Mouse (Mus musculus) right cerebral cortex, adult 2 months (tissue): ENCODE measurements around the gene Foxj3.
"Not testable (repeated sequence)": the region's sequence is repeated elsewhere in the genome, so short reads cannot be mapped to it uniquely, and the experiment has no call there.

ENCODE experiments used
- DNase-seq, 2 experiments: peaks; one replicate each; pipeline ENCODE4 v3.0.0; 2021 to 2022; ENCODE audit warnings: low spot score in 2 of 2

Gene Foxj3

GRCm38 (mm10) chr4:119572682-119573081 lies 35.9 kb downstream of the Foxj3 start:
- DNase-seq = no peak

- no peak for DNase-seq
Measured at GRCm38 (mm10) chr4:119574504-119574903, 37.7 kb downstream of the Foxj3 start.

GRCm38 (mm10) chr4:119575459-119575858 lies 38.7 kb downstream of the Foxj3 start:
- DNase-seq = no peak

- DNase-seq = no peak
Measured at GRCm38 (mm10) chr4:119588037-119588436, 51.2 kb downstream of the Foxj3 start.

GRCm38 (mm10) chr4:119589423-119589822 lies 52.6 kb downstream of the Foxj3 start:
- no peak for DNase-seq

- DNase-seq = no peak
Measured at GRCm38 (mm10) chr4:119590027-119590426, 53.2 kb downstream of the Foxj3 start.

GRCm38 (mm10) chr4:119592479-119592878 lies 55.7 kb downstream of the Foxj3 start:
- no peak for DNase-seq

- no peak for DNase-seq
Measured at GRCm38 (mm10) chr4:119594331-119594730, 57.5 kb downstream of the Foxj3 start.

- no peak for DNase-seq
Measured at GRCm38 (mm10) chr4:119599605-119600004, 62.8 kb downstream of the Foxj3 start.

GRCm38 (mm10) chr4:119609488-119609887 lies 72.7 kb downstream of the Foxj3 start:
- DNase-seq = no peak

GRCm38 (mm10) chr4:119614078-119614477 lies 77.3 kb downstream of the Foxj3 start:
- no peak for DNase-seq

- DNase-seq = no peak
Measured at GRCm38 (mm10) chr4:119614724-119615123, 77.9 kb downstream of the Foxj3 start.

- DNase-seq = no peak
Measured at GRCm38 (mm10) chr4:119626081-119626645, 89.4 kb downstream of the Foxj3 start.

- DNase-seq = no peak
Measured at GRCm38 (mm10) chr4:119626876-119627275, 90.1 kb downstream of the Foxj3 start.

- DNase-seq = no peak
Measured at GRCm38 (mm10) chr4:119627317-119627716, 90.5 kb downstream of the Foxj3 start.

- not testable (repeated sequence) for DNase-seq
Measured at GRCm38 (mm10) chr4:119628363-119628762, 91.6 kb downstream of the Foxj3 start.

GRCm38 (mm10) chr4:119631115-119631919 lies 94.5 kb downstream of the Foxj3 start:
- peak; percentile 52 to 63 for DNase-seq

- DNase-seq = no peak
Measured at GRCm38 (mm10) chr4:119632721-119633120, 95.9 kb downstream of the Foxj3 start.

- DNase-seq = no peak
Measured at GRCm38 (mm10) chr4:119633342-119633741, 96.5 kb downstream of the Foxj3 start.

GRCm38 (mm10) chr4:119633948-119634347 lies 97.1 kb downstream of the Foxj3 start:
- DNase-seq = no peak

GRCm38 (mm10) chr4:119634908-119635660 lies 98.3 kb downstream of the Foxj3 start:
- DNase-seq = no peak

GRCm38 (mm10) chr4:119635686-119636085 lies 98.9 kb downstream of the Foxj3 start:
- no peak for DNase-seq

GRCm38 (mm10) chr4:119636731-119637130 lies 99.9 kb downstream of the Foxj3 start:
- no peak for DNase-seq
